Mouse (Mus musculus) stomach, embryonic 14.5 days (tissue): ENCODE measurements at regions not wholly inside any gene's neighbourhood (a gene's known extent, or its start where the extent isn't known, plus 50 kb on each side); places are given as distances from the start of the nearest gene placed in this dataset.

ENCODE experiments used
- ATAC-seq: fragments of 200-750 bp; cut with Nextera tagmentation; 2 replicates; pipeline ENCODE4 v1.8.0; 2017; ENCODE audit warnings: low read depth, moderate TSS enrichment; ENCODE audit not compliant: insufficient number of reproducible peaks, insufficient read depth, low FRiP score
- H3K27ac ChIP-seq: fragments of 300-500 bp; sonication (generic); 2 replicates; pipeline ENCODE4 v1.5.1; 2014; ENCODE audit warnings: mild to moderate bottlenecking, low read length, moderate library complexity, mixed read lengths
- H3K27me3 ChIP-seq: fragments of 300-500 bp; sonication (generic); 2 replicates; pipeline ENCODE4 v1.6.1; 2014; ENCODE audit warnings: low read length, control low read depth, mixed read lengths; ENCODE audit not compliant: control insufficient read depth, insufficient read depth
- H3K36me3 ChIP-seq: fragments of 300-500 bp; sonication (generic); 2 replicates; pipeline ENCODE4 v1.6.1; 2014; ENCODE audit warnings: mild to moderate bottlenecking, control low read depth, low read length, moderate library complexity, mixed read lengths; ENCODE audit not compliant: control insufficient read depth, insufficient read depth
- H3K4me1 ChIP-seq: fragments of 300-500 bp; sonication (generic); 2 replicates; pipeline ENCODE4 v1.6.1; 2014; ENCODE audit warnings: low read length, control low read depth, mixed read lengths; ENCODE audit not compliant: control insufficient read depth, insufficient read depth
- H3K4me2 ChIP-seq: fragments of 300-500 bp; sonication (generic); replicated peaks from 2 replicates; pipeline ENCODE4 v1.6.1; 2014; ENCODE audit warnings: low read depth, low read length, control low read depth
- H3K4me3 ChIP-seq: fragments of 300-500 bp; sonication (generic); 2 replicates; pipeline ENCODE4 v1.5.1; 2014; ENCODE audit warnings: low read depth, low read length, control low read depth
- H3K9ac ChIP-seq: fragments of 300-500 bp; sonication (generic); replicated peaks from 2 replicates; pipeline ENCODE4 v1.6.1; 2014; ENCODE audit warnings: low read depth, mild to moderate bottlenecking, control low read depth, low read length, moderate library complexity, mixed read lengths
- H3K9me3 ChIP-seq: fragments of 300-500 bp; sonication (generic); 2 replicates; pipeline ENCODE4 v1.6.1; 2016; ENCODE audit warnings: low read depth, low read length, control low read depth; ENCODE audit not compliant: control insufficient read depth
- WGBS: fragments of 180-500 bp; shearing (Covaris S2); extraction: QIAGEN DNeasy Blood & Tissue Kit; methylation state at CpG from one replicate; pipeline ENCODE4 v1.1.7; 2014; 5-methylcytosine and 5-hydroxymethylcytosine counted together

GRCm38 (mm10) chr8:17587261-17587861 lies 1390.7 kb downstream of the Defb40 start:
- Histone ChIP-seq H3K36me3 (no peaks in the 10 kb centered on the region), H3K4me1 (no peaks in the 10 kb centered on the region), H3K9ac (no peak overlapping the region), H3K9me3 (no peaks in the 10 kb centered on the region), H3K27ac (no peak overlapping the region), H3K4me2 (no peak overlapping the region), H3K27me3 (no peaks in the 10 kb centered on the region), H3K4me3 (no peak overlapping the region)
- no peak for ATAC-seq
- 68% methylated on average over 5 of the region's 5 CpGs for WGBS
